Mouse (Mus musculus): ENCODE data around the gene Trex2. TPM values are rescaled to one million over a fixed set of nuclear protein-coding genes. Genes with fewer than 3 reads are reported as not detected.

The Trex2 gene
- not detected in 2 replicates for polyA plus RNA-seq (2015; fragmentation: Nextera tagmentation; extraction: Ambion mirVana)

- Histone ChIP-seq H3K9ac (ENCODE audit: low read depth, low read length) (no peak within 1 kb of the TSS), H3K27me3 (replicated peaks; ENCODE audit: control insufficient read depth, insufficient read depth, low read length) (no peaks in the 10 kb centered on the region), H3K36me3 (ENCODE audit: control insufficient read depth, insufficient read depth) (no peaks in the 10 kb centered on the region), H3K4me2 (replicated peaks; ENCODE audit: low read depth) (no peak within 1 kb of the TSS), H3K27ac (ENCODE audit: low read depth, low read length) (no peak within 1 kb of the TSS), H3K9me3 (ENCODE audit: control insufficient read depth) (no peaks in the 10 kb centered on the region), H3K4me1 (replicated peaks; ENCODE audit: control insufficient read depth, insufficient read depth, low read length) (no peaks in the 10 kb centered on the region), H3K4me3 (ENCODE audit: low read depth, low read length) (no peak within 1 kb of the TSS)
- WGBS = 54% methylated on average over 11 of the region's 11 CpGs
- no peak for ATAC-seq
- no peak for TF ChIP-seq CTCF (IDR thresholded peaks at IDR 0.05; ENCODE audit: low read depth)
Measured at GRCm38 (mm10) chrX:73435252-73435651, at the start of gene Trex2. Trex2 (minus strand) TSS chrX:73435344.

GRCm38 (mm10) chrX:73484870-73485269 lies 49.7 kb upstream of the Trex2 start:
- no peaks in the 10 kb centered on the region for H3K36me3 ChIP-seq (ENCODE audit: control insufficient read depth, insufficient read depth)
- H3K4me3 ChIP-seq (ENCODE audit: low read depth, low read length) = no peak overlapping the region
- H3K4me1 ChIP-seq (replicated peaks; ENCODE audit: control insufficient read depth, insufficient read depth, low read length) = no peaks in the 10 kb centered on the region
- peak overlapping the region; percentile 35; the same call in 1 of the 2 replicates for H3K4me2 ChIP-seq (replicated peaks; ENCODE audit: low read depth)
- ATAC-seq = no peak
- WGBS = 75% methylated on average over 4 of the region's 4 CpGs
- H3K9me3 ChIP-seq (ENCODE audit: control insufficient read depth) = no peaks in the 10 kb centered on the region
- H3K27me3 ChIP-seq (replicated peaks; ENCODE audit: control insufficient read depth, insufficient read depth, low read length) = no peaks in the 10 kb centered on the region
- TF ChIP-seq CTCF (IDR thresholded peaks at IDR 0.05; ENCODE audit: low read depth) = no peak
- no peak overlapping the region for H3K27ac ChIP-seq (ENCODE audit: low read depth, low read length)
- no peak overlapping the region for H3K9ac ChIP-seq (ENCODE audit: low read depth, low read length)

- H3K4me3 ChIP-seq (ENCODE audit: low read depth, low read length) = peak overlapping the region; percentile 21
- no peak overlapping the region for H3K27ac ChIP-seq (ENCODE audit: low read depth, low read length)
- H3K9ac ChIP-seq (ENCODE audit: low read depth, low read length) = no peak overlapping the region
- no peaks in the 10 kb centered on the region for H3K27me3 ChIP-seq (replicated peaks; ENCODE audit: control insufficient read depth, insufficient read depth, low read length)
- no peaks in the 10 kb centered on the region for H3K36me3 ChIP-seq (ENCODE audit: control insufficient read depth, insufficient read depth)
- 77% methylated on average over 1 of the region's 1 CpGs for WGBS
- H3K4me2 ChIP-seq (replicated peaks; ENCODE audit: low read depth) = peak overlapping the region; percentile 35
- no peak for ATAC-seq
- no peaks in the 10 kb centered on the region for H3K4me1 ChIP-seq (replicated peaks; ENCODE audit: control insufficient read depth, insufficient read depth, low read length)
- no peaks in the 10 kb centered on the region for H3K9me3 ChIP-seq (ENCODE audit: control insufficient read depth)
- TF ChIP-seq CTCF (IDR thresholded peaks at IDR 0.05; ENCODE audit: low read depth) = no peak
Measured at GRCm38 (mm10) chrX:73484076-73484475, 48.9 kb upstream of the Trex2 start.

GRCm38 (mm10) chrX:73483484-73483810 lies 48.3 kb upstream of the Trex2 start, which contains the start of gene Bgn:
Bgn (plus strand) TSS chrX:73483602.
- 27% methylated on average over 12 of the region's 14 CpGs for WGBS
- H3K27ac ChIP-seq (ENCODE audit: low read depth, low read length) = no peak within 1 kb of the TSS
- ATAC-seq = no peak

GRCm38 (mm10) chrX:73482643-73483483 lies 47.7 kb upstream of the Trex2 start:
- Histone ChIP-seq H3K9me3 (ENCODE audit: control insufficient read depth) (no peaks in the 10 kb centered on the region), H3K4me2 (replicated peaks; ENCODE audit: low read depth) (peak overlapping the region; percentile 35; the same call in 1 of the 2 replicates), H3K36me3 (ENCODE audit: control insufficient read depth, insufficient read depth) (no peaks in the 10 kb centered on the region), H3K4me3 (ENCODE audit: low read depth, low read length) (no peak overlapping the region; the same call in 1 of the 2 replicates), H3K27ac (ENCODE audit: low read depth, low read length) (no peak overlapping the region), H3K27me3 (replicated peaks; ENCODE audit: control insufficient read depth, insufficient read depth, low read length) (no peaks in the 10 kb centered on the region), H3K9ac (ENCODE audit: low read depth, low read length) (no peak overlapping the region), H3K4me1 (replicated peaks; ENCODE audit: control insufficient read depth, insufficient read depth, low read length) (no peaks in the 10 kb centered on the region)
- TF ChIP-seq CTCF (IDR thresholded peaks at IDR 0.05; ENCODE audit: low read depth) = no peak
- WGBS = 38% methylated on average over 4 of the region's 4 CpGs
- no peak for ATAC-seq

More at GRCm38 (mm10) chrX:73483484-73483810, 48.3 kb upstream of the Trex2 start, which contains the start of gene Bgn:
- H3K4me1 ChIP-seq (replicated peaks; ENCODE audit: control insufficient read depth, insufficient read depth, low read length) = no peaks in the 10 kb centered on the region
- peak within 1 kb of the TSS; percentile 35 for H3K4me2 ChIP-seq (replicated peaks; ENCODE audit: low read depth)
- peak within 1 kb of the TSS; percentile 21 for H3K4me3 ChIP-seq (ENCODE audit: low read depth, low read length)
- no peaks in the 10 kb centered on the region for H3K9me3 ChIP-seq (ENCODE audit: control insufficient read depth)
- no peak within 1 kb of the TSS for H3K9ac ChIP-seq (ENCODE audit: low read depth, low read length)
- H3K36me3 ChIP-seq (ENCODE audit: control insufficient read depth, insufficient read depth) = no peaks in the 10 kb centered on the region
- no peaks in the 10 kb centered on the region for H3K27me3 ChIP-seq (replicated peaks; ENCODE audit: control insufficient read depth, insufficient read depth, low read length)
- TF ChIP-seq CTCF (IDR thresholded peaks at IDR 0.05; ENCODE audit: low read depth) = no peak

GRCm38 (mm10) chrX:73480334-73480733 lies 45.2 kb upstream of the Trex2 start:
- no peak overlapping the region for H3K4me2 ChIP-seq (replicated peaks; ENCODE audit: low read depth)
- 56% methylated on average over 2 of the region's 2 CpGs for WGBS
- no peaks in the 10 kb centered on the region for H3K4me1 ChIP-seq (replicated peaks; ENCODE audit: control insufficient read depth, insufficient read depth, low read length)
- no peak for TF ChIP-seq CTCF (IDR thresholded peaks at IDR 0.05; ENCODE audit: low read depth)
- H3K9me3 ChIP-seq (ENCODE audit: control insufficient read depth) = no peaks in the 10 kb centered on the region
- H3K4me3 ChIP-seq (ENCODE audit: low read depth, low read length) = no peak overlapping the region
- H3K9ac ChIP-seq (ENCODE audit: low read depth, low read length) = no peak overlapping the region
- H3K36me3 ChIP-seq (ENCODE audit: control insufficient read depth, insufficient read depth) = no peaks in the 10 kb centered on the region
- H3K27me3 ChIP-seq (replicated peaks; ENCODE audit: control insufficient read depth, insufficient read depth, low read length) = no peaks in the 10 kb centered on the region
- no peak for ATAC-seq
- no peak overlapping the region for H3K27ac ChIP-seq (ENCODE audit: low read depth, low read length)
